Mouse (Mus musculus) liver, adult 2 months (tissue): ENCODE data around the gene Fam222a.

Experiments
- CTCF ChIP-seq: fragments of 200-500 bp; IDR thresholded peaks from 2 replicates; pipeline ENCODE4 v1.5.1; 2011; ENCODE audit warnings: low read depth, low read length, control low read depth
- POLR2A ChIP-seq: fragments of 200-500 bp; IDR thresholded peaks from 2 replicates; pipeline ENCODE4 v1.6.1; 2011; ENCODE audit warnings: low read length, control low read depth; ENCODE audit not compliant: insufficient read depth; ENCODE audit errors: extremely low read depth

DNA sequence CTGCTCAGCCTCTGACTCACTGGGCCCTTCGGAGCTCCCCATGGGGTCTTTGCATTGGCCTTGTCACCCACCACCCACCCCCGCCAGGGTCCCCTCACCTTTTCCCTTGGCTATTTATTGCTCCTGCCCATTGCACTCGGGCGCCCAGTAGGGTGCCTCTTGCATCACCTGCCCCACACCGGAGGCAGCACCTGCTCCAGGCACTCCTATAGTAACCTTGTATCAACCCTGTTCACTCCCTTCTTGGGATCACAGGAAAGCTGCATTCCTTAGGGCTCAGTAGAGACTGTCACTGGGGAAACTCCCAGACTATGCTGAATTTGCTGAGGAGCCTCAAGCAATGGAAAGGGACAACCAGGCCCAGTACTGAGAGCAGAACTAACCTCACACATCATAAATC, 6.9 kb upstream of the Fam222a start:
- TF ChIP-seq CTCF (no peak), POLR2A (no peak)
